Mouse (Mus musculus): Measurements from ENCODE around the gene Nelfe. TPM values are rescaled to one million over a fixed set of nuclear protein-coding genes. Genes with fewer than 3 reads are reported as not detected.

The Nelfe gene
- polyA plus RNA-seq, 1 experiment from 2014 or later: 152 TPM

GRCm38 (mm10) chr17:34879336-34879879 is 29.2 kb downstream of the Nelfe start, which contains the start of gene Zbtb12:
Gene Zbtb12 (plus strand): TSS chr17:34879483.
- Histone ChIP-seq H3K9me3 (ENCODE audit: control insufficient read depth, low read length) (no peaks in the 10 kb centered on the region), H3K4me3 (ENCODE audit: low read depth, low read length) (no peak within 1 kb of the TSS), H3K36me3 (ENCODE audit: control insufficient read depth, insufficient read depth, low read length) (no peaks in the 10 kb centered on the region), H3K27me3 (ENCODE audit: control insufficient read depth, insufficient read depth, low read length) (no peaks in the 10 kb centered on the region), H3K4me2 (ENCODE audit: low read depth, severe bottlenecking) (no peak within 1 kb of the TSS), H3K27ac (replicated peaks; ENCODE audit: low read depth, low read length) (no peak within 1 kb of the TSS), H3K4me1 (ENCODE audit: control insufficient read depth, insufficient read depth, low read length) (no peaks in the 10 kb centered on the region), H3K9ac (ENCODE audit: low read length) (no peak within 1 kb of the TSS)
- WGBS: 60% methylated on average over 11 of the region's 11 CpGs
- ATAC-seq (ENCODE audit: insufficient number of reproducible peaks, low FRiP score, low TSS enrichment, low read depth) (no peak), DNase-seq (ENCODE audit: low spot score) (no peak)

GRCm38 (mm10) chr17:34881166-34881565 is 31.0 kb downstream of the Nelfe start:
- no peak for DNase-seq (ENCODE audit: low spot score)
- Histone ChIP-seq H3K4me2 (ENCODE audit: low read depth, severe bottlenecking) (no peak overlapping the region), H3K4me1 (ENCODE audit: control insufficient read depth, insufficient read depth, low read length) (no peaks in the 10 kb centered on the region), H3K36me3 (ENCODE audit: control insufficient read depth, insufficient read depth, low read length) (no peaks in the 10 kb centered on the region), H3K4me3 (ENCODE audit: low read depth, low read length) (no peak overlapping the region), H3K27me3 (ENCODE audit: control insufficient read depth, insufficient read depth, low read length) (no peaks in the 10 kb centered on the region), H3K27ac (replicated peaks; ENCODE audit: low read depth, low read length) (no peak overlapping the region), H3K9ac (ENCODE audit: low read length) (no peak overlapping the region), H3K9me3 (ENCODE audit: control insufficient read depth, low read length) (no peaks in the 10 kb centered on the region)
- ATAC-seq (ENCODE audit: insufficient number of reproducible peaks, low FRiP score, low TSS enrichment, low read depth): no peak

DNA sequence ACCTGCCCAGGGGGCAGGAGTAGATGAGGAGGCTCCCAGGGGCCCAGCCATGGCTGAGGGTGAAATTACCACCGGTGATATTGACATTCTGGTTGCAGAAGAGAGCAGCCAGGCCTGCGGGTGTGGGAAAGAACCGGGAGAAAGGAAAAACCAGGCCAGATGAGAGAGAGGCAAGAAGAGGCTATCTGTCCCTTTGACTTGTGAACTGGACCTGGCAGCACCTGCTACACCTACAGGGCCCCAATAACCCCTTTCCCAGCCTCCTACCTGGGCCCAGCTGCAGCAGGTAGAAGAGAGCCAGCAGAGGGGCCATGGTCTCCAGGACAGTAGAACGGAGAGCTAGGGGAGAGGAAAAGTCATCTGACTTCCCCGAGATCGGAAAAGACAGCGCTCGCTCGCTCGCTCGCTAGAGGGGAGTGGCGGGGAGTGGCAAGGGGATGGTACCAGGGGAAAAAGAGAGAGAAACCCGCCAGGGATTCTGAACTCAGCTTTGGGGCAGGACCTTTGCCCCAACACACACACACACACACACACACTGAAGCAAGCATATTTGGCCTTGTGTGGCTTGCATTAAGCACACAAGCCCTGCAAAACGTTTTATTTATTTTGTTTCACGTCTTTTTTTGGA is 31.6 kb downstream of the Nelfe start, which contains the start of gene Gm20547:
Gene Gm20547, minus strand, starts transcription at position 360 of the 628 bp plus-strand sequence.
- DNase-seq (ENCODE audit: low spot score): no peak
- H3K4me3 ChIP-seq (ENCODE audit: low read depth, low read length): no peak within 1 kb of the TSS
- H3K27me3 ChIP-seq (ENCODE audit: control insufficient read depth, insufficient read depth, low read length): no peaks in the 10 kb centered on the region
- no peak within 1 kb of the TSS for H3K27ac ChIP-seq (replicated peaks; ENCODE audit: low read depth, low read length)
- no peaks in the 10 kb centered on the region for H3K9me3 ChIP-seq (ENCODE audit: control insufficient read depth, low read length)
- no peak within 1 kb of the TSS for H3K9ac ChIP-seq (ENCODE audit: low read length)
- H3K4me1 ChIP-seq (ENCODE audit: control insufficient read depth, insufficient read depth, low read length): no peaks in the 10 kb centered on the region
- no peaks in the 10 kb centered on the region for H3K36me3 ChIP-seq (ENCODE audit: control insufficient read depth, insufficient read depth, low read length)
- ATAC-seq (ENCODE audit: insufficient number of reproducible peaks, low FRiP score, low TSS enrichment, low read depth): no peak
- WGBS: 10% methylated on average over 15 of the region's 15 CpGs
- H3K4me2 ChIP-seq (ENCODE audit: low read depth, severe bottlenecking): peak within 1 kb of the TSS; percentile 22; the same call in 1 of the 2 replicates

DNA sequence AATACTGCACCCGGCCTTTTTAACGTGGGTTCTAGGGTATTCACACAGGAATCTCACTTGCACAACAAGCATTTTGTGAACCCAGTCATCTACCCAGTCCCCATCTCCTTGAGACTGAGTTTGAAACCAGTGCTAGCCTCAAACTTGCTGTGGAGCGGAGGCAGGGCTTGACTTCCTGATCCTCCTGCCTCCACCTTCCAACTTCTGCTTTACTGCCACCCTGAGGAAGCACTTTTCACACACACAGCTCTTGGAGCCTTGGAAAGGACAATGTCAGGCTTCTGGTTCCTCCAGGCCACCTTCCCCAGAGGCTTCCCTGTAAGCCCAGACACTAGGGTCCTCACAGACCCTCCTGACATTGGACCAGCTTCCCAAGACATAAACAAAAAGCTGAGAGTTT is 33.1 kb downstream of the Nelfe start:
- no peak overlapping the region for H3K27ac ChIP-seq (replicated peaks; ENCODE audit: low read depth, low read length)

GRCm38 (mm10) chr17:34884704-34885103 is 34.5 kb downstream of the Nelfe start:
- WGBS: 93% methylated on average over 6 of the region's 6 CpGs
- Histone ChIP-seq H3K9ac (ENCODE audit: low read length) (no peak overlapping the region), H3K4me2 (ENCODE audit: low read depth, severe bottlenecking) (no peak overlapping the region), H3K36me3 (ENCODE audit: control insufficient read depth, insufficient read depth, low read length) (no peaks in the 10 kb centered on the region), H3K4me3 (ENCODE audit: low read depth, low read length) (no peak overlapping the region), H3K27me3 (ENCODE audit: control insufficient read depth, insufficient read depth, low read length) (no peaks in the 10 kb centered on the region), H3K27ac (replicated peaks; ENCODE audit: low read depth, low read length) (no peak overlapping the region), H3K4me1 (ENCODE audit: control insufficient read depth, insufficient read depth, low read length) (no peaks in the 10 kb centered on the region), H3K9me3 (ENCODE audit: control insufficient read depth, low read length) (no peaks in the 10 kb centered on the region)
- ATAC-seq (ENCODE audit: insufficient number of reproducible peaks, low FRiP score, low TSS enrichment, low read depth): no peak
- no peak for DNase-seq (ENCODE audit: low spot score)

More for the DNA sequence above, 33.1 kb downstream of the Nelfe start:
- Histone ChIP-seq H3K4me2 (ENCODE audit: low read depth, severe bottlenecking) (no peak overlapping the region), H3K9ac (ENCODE audit: low read length) (no peak overlapping the region), H3K36me3 (ENCODE audit: control insufficient read depth, insufficient read depth, low read length) (no peaks in the 10 kb centered on the region), H3K9me3 (ENCODE audit: control insufficient read depth, low read length) (no peaks in the 10 kb centered on the region), H3K27me3 (ENCODE audit: control insufficient read depth, insufficient read depth, low read length) (no peaks in the 10 kb centered on the region), H3K4me3 (ENCODE audit: low read depth, low read length) (no peak overlapping the region), H3K4me1 (ENCODE audit: control insufficient read depth, insufficient read depth, low read length) (no peaks in the 10 kb centered on the region)
- ATAC-seq (ENCODE audit: insufficient number of reproducible peaks, low FRiP score, low TSS enrichment, low read depth): no peak
- DNase-seq (ENCODE audit: low spot score): no peak
- 60% methylated on average over 3 of the region's 3 CpGs for WGBS

DNA sequence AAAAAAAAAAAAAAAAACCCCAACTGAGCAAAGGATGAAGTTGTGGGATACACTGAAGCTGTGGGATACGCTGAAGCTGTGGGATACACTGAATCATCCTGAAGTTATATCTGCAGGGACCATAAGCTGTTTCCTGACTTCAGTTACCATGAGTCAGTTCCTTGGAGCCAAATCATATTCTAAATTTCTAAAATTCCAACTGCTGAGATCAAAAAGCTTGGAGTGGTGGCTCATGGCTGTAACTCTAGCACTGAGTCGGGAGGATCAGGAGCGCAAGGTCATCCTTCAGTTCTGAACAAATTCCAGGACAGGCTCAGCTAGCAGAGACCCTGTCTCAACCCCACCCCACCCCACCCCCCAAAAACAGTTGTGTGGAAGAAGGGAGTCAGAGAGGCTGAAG is 35.4 kb downstream of the Nelfe start:
- H3K9ac ChIP-seq (ENCODE audit: low read length): no peak overlapping the region
- no peak for ATAC-seq (ENCODE audit: insufficient number of reproducible peaks, low FRiP score, low TSS enrichment, low read depth)
- no peaks in the 10 kb centered on the region for H3K4me1 ChIP-seq (ENCODE audit: control insufficient read depth, insufficient read depth, low read length)
- H3K27me3 ChIP-seq (ENCODE audit: control insufficient read depth, insufficient read depth, low read length): no peaks in the 10 kb centered on the region
- WGBS: 79% methylated on average over 3 of the region's 3 CpGs
- no peaks in the 10 kb centered on the region for H3K9me3 ChIP-seq (ENCODE audit: control insufficient read depth, low read length)
- no peaks in the 10 kb centered on the region for H3K36me3 ChIP-seq (ENCODE audit: control insufficient read depth, insufficient read depth, low read length)
- no peak overlapping the region for H3K27ac ChIP-seq (replicated peaks; ENCODE audit: low read depth, low read length)
- DNase-seq (ENCODE audit: low spot score): no peak
- H3K4me3 ChIP-seq (ENCODE audit: low read depth, low read length): no peak overlapping the region
- no peak overlapping the region for H3K4me2 ChIP-seq (ENCODE audit: low read depth, severe bottlenecking)

GRCm38 (mm10) chr17:34887942-34888341 is 37.8 kb downstream of the Nelfe start:
- Histone ChIP-seq H3K9ac (ENCODE audit: low read length) (no peak overlapping the region), H3K4me3 (ENCODE audit: low read depth, low read length) (no peak overlapping the region), H3K27me3 (ENCODE audit: control insufficient read depth, insufficient read depth, low read length) (no peaks in the 10 kb centered on the region), H3K4me2 (ENCODE audit: low read depth, severe bottlenecking) (no peak overlapping the region), H3K4me1 (ENCODE audit: control insufficient read depth, insufficient read depth, low read length) (no peaks in the 10 kb centered on the region), H3K36me3 (ENCODE audit: control insufficient read depth, insufficient read depth, low read length) (no peaks in the 10 kb centered on the region), H3K9me3 (ENCODE audit: control insufficient read depth, low read length) (no peaks in the 10 kb centered on the region), H3K27ac (replicated peaks; ENCODE audit: low read depth, low read length) (no peak overlapping the region)
- no peak for DNase-seq (ENCODE audit: low spot score)
- 85% methylated on average over 5 of the region's 5 CpGs for WGBS
- no peak for ATAC-seq (ENCODE audit: insufficient number of reproducible peaks, low FRiP score, low TSS enrichment, low read depth)

DNA sequence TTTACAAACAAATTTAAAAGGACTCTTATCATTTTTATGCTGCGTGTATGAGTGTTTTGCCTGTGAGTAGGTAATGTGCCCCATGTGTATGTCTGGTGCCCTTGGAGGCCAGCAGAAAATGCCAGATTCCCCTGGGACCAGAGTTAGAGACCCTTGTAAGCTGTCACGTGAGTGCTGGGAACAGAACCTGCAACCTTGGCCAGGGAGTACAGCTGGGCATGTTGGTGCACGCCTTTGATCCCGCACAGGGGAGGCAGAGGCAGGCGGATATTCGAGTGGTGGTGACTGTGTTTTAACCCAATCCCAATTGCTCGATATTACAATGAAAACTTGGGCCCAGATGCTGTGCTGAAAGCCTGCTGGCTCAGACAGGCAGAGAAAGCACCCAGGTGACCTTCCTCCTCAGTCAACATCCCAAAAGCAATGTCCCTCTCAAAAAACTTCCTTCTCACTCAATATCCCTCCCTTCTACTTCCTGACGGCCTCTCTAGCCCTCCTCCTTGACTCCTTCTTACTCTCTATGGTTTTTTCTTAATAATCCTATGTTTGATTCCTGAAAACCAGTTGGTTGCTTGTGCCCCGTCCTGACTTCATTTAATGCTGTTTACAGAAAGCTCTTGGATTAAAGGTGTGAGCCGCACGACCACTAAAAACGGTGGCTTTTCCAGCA is 40.0 kb downstream of the Nelfe start:
- no peak overlapping the region for H3K4me3 ChIP-seq (ENCODE audit: low read depth, low read length)
- H3K27ac ChIP-seq (replicated peaks; ENCODE audit: low read depth, low read length): no peak overlapping the region
- no peak for DNase-seq (ENCODE audit: low spot score)
- H3K36me3 ChIP-seq (ENCODE audit: control insufficient read depth, insufficient read depth, low read length): no peaks in the 10 kb centered on the region
- no peaks in the 10 kb centered on the region for H3K27me3 ChIP-seq (ENCODE audit: control insufficient read depth, insufficient read depth, low read length)
- no peak overlapping the region for H3K9ac ChIP-seq (ENCODE audit: low read length)
- ATAC-seq (ENCODE audit: insufficient number of reproducible peaks, low FRiP score, low TSS enrichment, low read depth): no peak
- H3K4me1 ChIP-seq (ENCODE audit: control insufficient read depth, insufficient read depth, low read length): peaks cover 7% of the 10 kb centered on the region; the same call in 1 of the 2 replicates
- no peak overlapping the region for H3K4me2 ChIP-seq (ENCODE audit: low read depth, severe bottlenecking)
- WGBS: 86% methylated on average over 12 of the region's 12 CpGs
- no peaks in the 10 kb centered on the region for H3K9me3 ChIP-seq (ENCODE audit: control insufficient read depth, low read length)

All from limb, embryonic 11.5 days (tissue).